Mouse (Mus musculus) lung, postnatal 0 days (tissue): Measurements from ENCODE around the gene Fam178b. TPM values are rescaled to one million over a fixed set of nuclear protein-coding genes. Genes with fewer than 3 reads are reported as not detected.
A peak's percentile ranks its signal among the peaks of the same experiment; 100 is the strongest.

Source experiments
- ATAC-seq: fragments of 200-750 bp; cut with Nextera tagmentation; 2 replicates; pipeline ENCODE4 v1.8.0; 2017; ENCODE audit warnings: moderate library complexity
- DNase-seq: peaks from one replicate; pipeline ENCODE4 v3.0.0-alpha.2; 2016; ENCODE audit warnings: low spot score
- H3K27ac ChIP-seq: fragments of 300-500 bp; sonication (generic); 2 replicates; pipeline ENCODE4 v1.5.1; 2014; ENCODE audit warnings: antibody characterized with exemption, mild to moderate bottlenecking, low read length, mixed read lengths
- H3K27me3 ChIP-seq: fragments of 300-500 bp; sonication (generic); replicated peaks from 2 replicates; pipeline ENCODE4 v1.6.1; 2014; ENCODE audit warnings: low read length, mixed read lengths; ENCODE audit not compliant: insufficient read depth
- H3K36me3 ChIP-seq: fragments of 300-500 bp; sonication (generic); 2 replicates; pipeline ENCODE4 v1.6.1; 2014; ENCODE audit warnings: low read length, mixed read lengths; ENCODE audit not compliant: insufficient read depth
- H3K4me1 ChIP-seq: fragments of 300-500 bp; sonication (generic); 2 replicates; pipeline ENCODE4 v1.6.1; 2014; ENCODE audit warnings: antibody characterized with exemption, low read depth, low read length, mixed read lengths; ENCODE audit not compliant: insufficient read depth
- H3K4me2 ChIP-seq: fragments of 300-500 bp; sonication (generic); replicated peaks from 2 replicates; pipeline ENCODE4 v1.6.1; 2014; ENCODE audit warnings: low read depth, mild to moderate bottlenecking, low read length, moderate library complexity, mixed read lengths
- H3K4me3 ChIP-seq: fragments of 300-500 bp; sonication (generic); 2 replicates; pipeline ENCODE4 v1.5.1; 2014; ENCODE audit warnings: low read depth, low read length
- H3K9ac ChIP-seq: fragments of 300-500 bp; sonication (generic); replicated peaks from 2 replicates; pipeline ENCODE4 v1.6.1; 2014; ENCODE audit warnings: low read depth, mild to moderate bottlenecking
- H3K9me3 ChIP-seq: fragments of 300-500 bp; sonication (generic); 2 replicates; pipeline ENCODE4 v1.6.1; 2016; ENCODE audit warnings: low read length, mixed read lengths
- CTCF ChIP-seq: IDR thresholded peaks from 2 replicates; pipeline ENCODE4 v1.5.1; 2016; ENCODE audit warnings: antibody characterized with exemption, mild to moderate bottlenecking
- EP300 ChIP-seq: IDR thresholded peaks from 2 replicates; pipeline ENCODE4 v1.6.1; 2016; ENCODE audit warnings: antibody characterized with exemption, mild to moderate bottlenecking, control low read depth
- WGBS: fragments of 180-500 bp; shearing (Covaris S2); extraction: QIAGEN DNeasy Blood & Tissue Kit; methylation state at CpG from one replicate; pipeline ENCODE4 v1.1.7; 2014; 5-methylcytosine and 5-hydroxymethylcytosine counted together
- polyA plus RNA-seq: library from polyadenylated mRNA; unstranded; fragments of >200 nt; fragmentation: Nextera tagmentation; extraction: Ambion mirVana; gene quantifications from 2 replicates; pipeline ENCODE4 v1.2.1, GENCODE M21; 2015

The Fam178b gene
- polyA plus RNA-seq, 1 experiment from 2014 or later, result 5.1 TPM

DNA sequence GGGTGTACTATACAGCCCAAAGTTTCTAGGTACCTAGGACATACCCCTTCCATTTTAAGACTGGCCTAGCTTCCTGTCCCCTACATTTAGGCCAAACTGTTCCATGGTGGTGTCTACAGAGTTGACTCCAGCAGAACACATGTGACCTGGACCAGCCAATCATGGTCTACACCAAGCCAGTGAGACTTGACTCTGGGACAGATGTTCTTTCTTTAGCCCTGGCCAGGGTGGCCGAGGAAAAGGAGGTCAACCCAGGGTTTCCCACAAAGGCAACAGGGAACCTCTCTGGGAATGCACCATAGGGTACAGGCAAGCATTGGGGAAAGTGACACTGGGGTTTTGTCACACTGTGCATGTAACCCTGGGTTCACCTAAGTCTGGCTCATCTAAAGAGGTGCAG lies 110.3 kb downstream of the Fam178b start:
- Histone ChIP-seq H3K27ac (peak overlapping the region; percentile 69), H3K36me3 (no peaks in the 10 kb centered on the region), H3K27me3 (no peaks in the 10 kb centered on the region), H3K4me2 (no peak overlapping the region), H3K4me3 (no peak overlapping the region), H3K9ac (no peak overlapping the region), H3K9me3 (no peaks in the 10 kb centered on the region), H3K4me1 (peaks cover 25% of the 10 kb centered on the region; the same call in 1 of the 2 replicates)
- no peak for DNase-seq
- TF ChIP-seq CTCF, result no peak
- 0 out of 2 replicates have a peak, but pooled peaks have one; percentile 30 for TF ChIP-seq EP300
- 57% methylated on average over 1 of the region's 1 CpGs for WGBS
- ATAC-seq, result no peak; the same call in 1 of the 2 replicates

DNA sequence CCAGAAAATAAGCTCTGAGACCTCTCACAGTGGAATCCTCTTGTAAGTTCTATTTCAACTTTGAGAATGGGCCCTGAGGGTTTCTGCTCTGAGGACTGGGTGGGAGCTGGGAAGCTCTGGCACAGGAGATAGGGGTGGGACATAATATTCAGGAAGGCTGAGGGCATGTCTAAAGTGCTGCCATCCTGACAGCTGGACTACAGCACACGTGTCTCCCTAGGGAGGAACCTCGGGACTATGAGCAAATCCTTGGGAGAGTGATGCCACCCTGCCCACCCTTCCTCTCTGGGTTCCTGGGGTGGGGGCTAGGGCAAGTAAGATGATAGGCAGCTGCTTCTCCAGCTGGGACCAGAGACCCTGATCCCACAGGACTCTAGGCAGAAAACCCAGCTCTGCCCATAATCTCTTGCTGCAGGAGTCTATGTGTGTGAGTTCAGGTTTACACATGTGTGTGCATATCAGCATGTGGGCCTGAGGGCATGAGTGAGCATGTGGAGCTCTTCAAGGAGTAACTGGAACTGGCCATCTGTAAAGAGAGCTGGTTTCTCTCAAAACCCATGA lies 110.8 kb downstream of the Fam178b start:
- peak overlapping the region; percentile 69 for H3K27ac ChIP-seq
- H3K4me3 ChIP-seq, result no peak overlapping the region
- H3K9ac ChIP-seq, result no peak overlapping the region
- H3K4me1 ChIP-seq, result peaks cover 25% of the 10 kb centered on the region; the same call in 1 of the 2 replicates
- ATAC-seq (peak; percentile 38), DNase-seq (no peak)
- WGBS, result 27% methylated on average over 2 of the region's 2 CpGs
- no peaks in the 10 kb centered on the region for H3K36me3 ChIP-seq
- no peak for TF ChIP-seq CTCF
- TF ChIP-seq EP300, result no peak
- H3K27me3 ChIP-seq, result no peaks in the 10 kb centered on the region
- no peak overlapping the region for H3K4me2 ChIP-seq
- H3K9me3 ChIP-seq, result no peaks in the 10 kb centered on the region

DNA sequence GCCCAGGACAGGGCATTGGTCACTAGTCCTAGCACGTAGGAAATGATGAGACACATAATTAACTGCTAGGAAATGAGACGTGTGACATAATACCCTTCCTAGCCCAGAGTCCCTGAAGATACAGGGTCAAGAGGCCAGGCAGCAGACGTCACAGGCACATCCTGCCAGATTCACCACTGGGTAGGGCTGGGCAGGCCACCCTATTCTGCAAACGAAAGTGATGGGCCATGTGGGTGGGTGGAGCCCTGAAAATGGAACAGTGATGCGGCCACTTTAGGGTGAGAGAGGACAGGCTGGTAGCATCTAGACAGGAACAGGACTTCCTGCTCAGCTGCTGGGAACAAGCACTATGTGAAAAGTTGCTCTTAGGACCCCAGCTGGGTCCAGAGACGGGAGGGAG lies 111.4 kb downstream of the Fam178b start:
- Histone ChIP-seq H3K4me3 (no peak overlapping the region), H3K9ac (no peak overlapping the region), H3K27ac (peak overlapping the region; percentile 69), H3K4me1 (peaks cover 25% of the 10 kb centered on the region; the same call in 1 of the 2 replicates), H3K9me3 (no peaks in the 10 kb centered on the region), H3K4me2 (no peak overlapping the region), H3K36me3 (no peaks in the 10 kb centered on the region), H3K27me3 (no peaks in the 10 kb centered on the region)
- DNase-seq (peak; percentile 84), ATAC-seq (peak; percentile 82)
- TF ChIP-seq EP300 (peak; percentile 88), CTCF (no peak)
- 37% methylated on average over 6 of the region's 6 CpGs for WGBS

DNA sequence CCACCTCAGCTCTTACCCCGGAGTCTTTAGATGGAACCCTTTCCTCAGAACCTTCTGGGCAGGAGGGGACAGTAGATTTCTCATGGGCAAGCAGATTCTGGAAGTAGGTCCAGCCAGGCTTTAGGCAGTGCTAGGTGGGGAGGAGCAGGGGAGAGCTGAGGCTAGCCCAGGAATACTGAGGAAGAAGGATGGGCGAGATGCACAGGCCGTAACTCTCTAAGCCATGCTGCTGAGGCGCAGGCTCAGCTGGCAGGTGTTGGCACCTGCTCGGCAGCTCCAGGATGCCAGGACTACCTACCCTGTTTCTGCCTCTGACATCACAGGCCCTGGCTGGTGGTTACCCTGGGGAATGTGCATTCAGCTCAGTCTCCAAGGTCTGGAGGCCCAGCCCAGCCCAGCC lies 112.7 kb downstream of the Fam178b start:
- no peak overlapping the region for H3K4me3 ChIP-seq
- no peaks in the 10 kb centered on the region for H3K9me3 ChIP-seq
- no peak overlapping the region for H3K4me2 ChIP-seq
- DNase-seq (no peak), ATAC-seq (no peak)
- no peaks in the 10 kb centered on the region for H3K27me3 ChIP-seq
- no peak overlapping the region for H3K9ac ChIP-seq
- peak overlapping the region; percentile 69 for H3K27ac ChIP-seq
- 72% methylated on average over 5 of the region's 5 CpGs for WGBS
- H3K36me3 ChIP-seq, result no peaks in the 10 kb centered on the region
- no peak for TF ChIP-seq EP300
- TF ChIP-seq CTCF, result no peak
- peaks cover 22% of the 10 kb centered on the region; the same call in 1 of the 2 replicates for H3K4me1 ChIP-seq

DNA sequence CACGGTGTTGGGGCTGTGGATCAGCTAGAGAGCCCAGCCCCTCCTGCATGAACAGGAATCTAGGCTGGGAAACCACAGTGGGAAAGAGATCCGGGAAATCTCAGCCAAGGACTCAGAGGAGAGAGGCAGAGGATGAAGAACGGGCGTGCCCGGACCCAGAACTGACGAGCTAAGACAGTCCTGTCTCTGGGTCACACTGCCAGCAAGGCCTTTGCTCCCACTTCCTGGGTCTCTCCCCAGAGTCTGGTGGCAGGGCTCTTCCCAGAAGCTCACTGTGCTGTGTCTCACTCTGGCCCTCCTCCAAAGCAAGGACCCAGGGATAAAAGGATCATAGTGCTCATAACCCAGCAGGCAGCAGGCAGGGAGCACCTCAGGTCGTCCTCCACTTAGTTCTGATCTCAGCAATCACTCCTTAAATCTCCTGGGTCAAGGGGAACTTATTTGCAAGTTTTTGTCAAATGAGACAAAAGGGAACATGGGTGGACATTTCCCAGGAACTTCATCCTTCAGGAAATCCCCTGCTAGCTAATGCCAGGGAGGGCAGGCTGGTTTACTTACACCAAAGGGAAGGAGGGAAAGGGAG lies 113.2 kb downstream of the Fam178b start:
- no peaks in the 10 kb centered on the region for H3K27me3 ChIP-seq
- no peak overlapping the region for H3K4me3 ChIP-seq
- WGBS, result 30% methylated on average over 7 of the region's 7 CpGs
- no peak overlapping the region for H3K4me2 ChIP-seq
- H3K9ac ChIP-seq, result no peak overlapping the region
- DNase-seq (peak; percentile 31), ATAC-seq (no peak)
- no peaks in the 10 kb centered on the region for H3K36me3 ChIP-seq
- no peaks in the 10 kb centered on the region for H3K9me3 ChIP-seq
- H3K27ac ChIP-seq, result peak overlapping the region; percentile 69
- no peak for TF ChIP-seq EP300
- no peak for TF ChIP-seq CTCF
- peaks cover 21% of the 10 kb centered on the region; the same call in 1 of the 2 replicates for H3K4me1 ChIP-seq

DNA sequence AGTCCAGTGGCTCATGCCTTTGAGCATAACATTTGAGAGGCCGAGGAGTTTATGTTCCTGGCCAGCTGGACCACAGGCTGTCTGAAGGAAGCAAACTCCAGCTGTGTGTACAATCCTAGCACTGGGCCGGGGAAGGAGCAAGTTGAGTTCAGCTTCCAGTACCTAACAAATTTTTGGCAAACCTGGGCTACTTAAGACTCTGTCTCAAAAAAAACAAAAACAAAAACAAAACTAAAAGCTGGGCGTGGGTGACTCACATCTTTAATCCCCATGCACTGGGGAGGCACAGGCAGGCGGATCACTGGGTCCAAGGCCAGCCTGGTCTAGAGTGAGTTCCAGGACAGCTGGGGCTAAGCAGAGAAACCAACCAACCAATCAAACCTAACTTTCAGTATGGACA lies 114.2 kb downstream of the Fam178b start:
- no peak overlapping the region for H3K4me2 ChIP-seq
- WGBS, result 56% methylated on average over 4 of the region's 4 CpGs
- no peak for DNase-seq
- H3K9ac ChIP-seq, result no peak overlapping the region
- no peaks in the 10 kb centered on the region for H3K9me3 ChIP-seq
- no peak for TF ChIP-seq EP300
- no peak for TF ChIP-seq CTCF
- H3K27me3 ChIP-seq, result no peaks in the 10 kb centered on the region
- no peak overlapping the region for H3K4me3 ChIP-seq
- no peak for ATAC-seq
- peaks cover 21% of the 10 kb centered on the region; the same call in 1 of the 2 replicates for H3K4me1 ChIP-seq
- peak overlapping the region; percentile 69 for H3K27ac ChIP-seq
- no peaks in the 10 kb centered on the region for H3K36me3 ChIP-seq
